Mouse (Mus musculus) kidney, adult 9 months (tissue): Measurements from ENCODE around the gene Ercc6l2.

Experiments
- DNase-seq: peaks from one replicate; pipeline ENCODE4 v3.0.0; 2022

The Ercc6l2 gene

GRCm38 (mm10) chr13:63814746-63815681 lies at the start of gene Ercc6l2:
Ercc6l2 (plus strand) TSS chr13:63815240.
- peak; percentile 99 for DNase-seq

- DNase-seq, result no peak
Measured at GRCm38 (mm10) chr13:63766065-63766464, 49.0 kb upstream of the Ercc6l2 start.

- no peak for DNase-seq
Measured at GRCm38 (mm10) chr13:63771009-63771408, 44.0 kb upstream of the Ercc6l2 start.

GRCm38 (mm10) chr13:63778925-63779324 lies 36.1 kb upstream of the Ercc6l2 start:
- DNase-seq, result no peak

- DNase-seq, result no peak
Measured at GRCm38 (mm10) chr13:63779376-63780291, 35.4 kb upstream of the Ercc6l2 start.

GRCm38 (mm10) chr13:63792234-63792831 lies 22.7 kb upstream of the Ercc6l2 start:
- DNase-seq, result no peak

GRCm38 (mm10) chr13:63793345-63794308 lies 21.4 kb upstream of the Ercc6l2 start:
- no peak for DNase-seq

GRCm38 (mm10) chr13:63798677-63799076 lies 16.4 kb upstream of the Ercc6l2 start:
- no peak for DNase-seq

- no peak for DNase-seq
Measured at GRCm38 (mm10) chr13:63799940-63800339, 15.1 kb upstream of the Ercc6l2 start.

GRCm38 (mm10) chr13:63801289-63801688 lies 13.8 kb upstream of the Ercc6l2 start:
- no peak for DNase-seq

GRCm38 (mm10) chr13:63807233-63807632 lies 7.8 kb upstream of the Ercc6l2 start:
- no peak for DNase-seq

- no peak for DNase-seq
Measured at GRCm38 (mm10) chr13:63807979-63808378, 7.1 kb upstream of the Ercc6l2 start.

GRCm38 (mm10) chr13:63811477-63811876 lies 3.6 kb upstream of the Ercc6l2 start:
- DNase-seq, result no peak

GRCm38 (mm10) chr13:63815931-63816330 lies 891 bp downstream of the Ercc6l2 start:
- no peak for DNase-seq

- no peak for DNase-seq
Measured at GRCm38 (mm10) chr13:63845758-63846157, 30.7 kb downstream of the Ercc6l2 start.

- DNase-seq, result no peak
Measured at GRCm38 (mm10) chr13:63850308-63851011, 35.4 kb downstream of the Ercc6l2 start.

GRCm38 (mm10) chr13:63872585-63873282 lies 57.7 kb downstream of the Ercc6l2 start:
- DNase-seq, result no peak

GRCm38 (mm10) chr13:63877138-63877537 lies 62.1 kb downstream of the Ercc6l2 start:
- DNase-seq, result no peak

GRCm38 (mm10) chr13:63879105-63879863 lies 64.2 kb downstream of the Ercc6l2 start:
- no peak for DNase-seq

- DNase-seq, result no peak
Measured at GRCm38 (mm10) chr13:63879864-63880141, 64.8 kb downstream of the Ercc6l2 start.
